Mouse (Mus musculus) erythroblast, embryonic 14.5 days (primary cell): Measurements from ENCODE around the gene Dcaf4.

Source experiments
- GATA1 ChIP-seq: IDR thresholded peaks from 2 replicates; pipeline ENCODE4 v1.6.1; 2012; ENCODE audit warnings: low read length, inconsistent platforms, mixed read lengths
- TAL1 ChIP-seq: IDR thresholded peaks from 3 replicates; pipeline ENCODE4 v1.6.1; 2012; ENCODE audit warnings: low read length, inconsistent platforms, mixed read lengths

- TF ChIP-seq GATA1 (no peak), TAL1 (no peak)
Observed at GRCm38 (mm10) chr12:83491609-83492008, 28.7 kb upstream of the Dcaf4 start.
